Mouse (Mus musculus) forebrain, postnatal 0 days (tissue): ENCODE measurements at regions not wholly inside any gene's neighbourhood (a gene's known extent, or its start where the extent isn't known, plus 50 kb on each side); places are given as distances from the start of the nearest gene placed in this dataset.

Experiments
- ATAC-seq: fragments of 200-750 bp; cut with Nextera tagmentation; 2 replicates; pipeline ENCODE4 v1.8.0; 2017; ENCODE audit warnings: mild to moderate bottlenecking, moderate library complexity
- DNase-seq: peaks from one replicate; pipeline ENCODE4 v3.0.0-alpha.2; 2015
- H3K27ac ChIP-seq: fragments of 300-500 bp; sonication (generic); 2 replicates; pipeline ENCODE4 v1.5.1; 2014; ENCODE audit warnings: low read depth, mild to moderate bottlenecking, antibody characterized with exemption, low read length, moderate library complexity, mixed read lengths
- H3K27me3 ChIP-seq: fragments of 300-500 bp; sonication (generic); 2 replicates; pipeline ENCODE4 v1.6.1; 2014; ENCODE audit warnings: mild to moderate bottlenecking, low read length, mixed read lengths; ENCODE audit not compliant: insufficient read depth
- H3K36me3 ChIP-seq: fragments of 300-500 bp; sonication (generic); 2 replicates; pipeline ENCODE4 v1.6.1; 2014; ENCODE audit warnings: mild to moderate bottlenecking, moderate library complexity; ENCODE audit not compliant: insufficient read depth
- H3K4me1 ChIP-seq: fragments of 300-500 bp; sonication (generic); 2 replicates; pipeline ENCODE4 v1.6.1; 2014; ENCODE audit warnings: antibody characterized with exemption; ENCODE audit not compliant: insufficient read depth
- H3K4me2 ChIP-seq: fragments of 300-500 bp; sonication (generic); 2 replicates; pipeline ENCODE4 v1.6.1; 2014; ENCODE audit warnings: low read depth, mild to moderate bottlenecking, moderate library complexity
- H3K4me3 ChIP-seq: fragments of 300-500 bp; sonication (generic); 2 replicates; pipeline ENCODE4 v1.5.1; 2014; ENCODE audit warnings: low read depth, low read length, mixed read lengths
- H3K9ac ChIP-seq: fragments of 300-500 bp; sonication (generic); 2 replicates; pipeline ENCODE4 v1.6.1; 2014; ENCODE audit warnings: mild to moderate bottlenecking
- H3K9me3 ChIP-seq: fragments of 300-500 bp; sonication (generic); 2 replicates; pipeline ENCODE4 v1.6.1; 2016; ENCODE audit warnings: low read length
- CTCF ChIP-seq: sonication (generic); IDR thresholded peaks from 2 replicates; pipeline ENCODE4 v1.5.1; 2016; ENCODE audit warnings: antibody characterized with exemption, control low read depth, low read depth
- WGBS: fragments of 180-500 bp; shearing (Covaris S2); extraction: QIAGEN DNeasy Blood & Tissue Kit; methylation state at CpG from one replicate; pipeline ENCODE4 v1.1.7; 2014; 5-methylcytosine and 5-hydroxymethylcytosine counted together

DNA sequence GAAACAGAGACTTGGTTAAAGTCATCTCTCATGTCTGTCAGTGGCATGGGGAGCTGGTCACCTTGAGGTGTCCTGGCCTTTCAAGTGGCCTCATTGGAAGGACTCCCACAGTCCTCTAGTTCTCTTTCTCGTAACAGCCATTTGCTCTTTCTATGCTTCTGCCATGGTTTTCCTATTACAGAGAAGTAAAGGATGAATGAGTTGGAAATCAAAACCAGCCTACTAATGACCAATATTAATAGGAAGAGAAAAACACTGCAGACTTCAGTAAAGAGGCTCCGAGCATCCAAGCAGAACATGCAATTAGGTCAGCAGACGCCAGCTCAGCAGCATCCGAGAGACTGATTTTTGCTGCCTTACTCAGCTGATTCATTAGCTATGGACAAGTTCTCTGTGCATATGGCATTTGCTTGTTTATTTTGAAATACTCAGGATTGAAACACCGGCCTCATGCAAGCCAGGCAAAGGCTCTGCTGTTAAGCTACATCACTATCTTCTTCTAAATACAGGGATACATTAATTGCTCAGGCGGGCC, 377.4 kb upstream of the Camk1g start:
- Histone ChIP-seq H3K27ac (no peak overlapping the region), H3K4me3 (no peak overlapping the region), H3K36me3 (no peaks in the 10 kb centered on the region), H3K27me3 (no peaks in the 10 kb centered on the region), H3K9ac (no peak overlapping the region), H3K9me3 (no peaks in the 10 kb centered on the region), H3K4me2 (no peak overlapping the region), H3K4me1 (peaks cover 5% of the 10 kb centered on the region; the same call in 1 of the 2 replicates)
- DNase-seq (no peak), ATAC-seq (no peak)
- WGBS, result 59% methylated on average over 6 of the region's 6 CpGs
- TF ChIP-seq CTCF, result no peak

DNA sequence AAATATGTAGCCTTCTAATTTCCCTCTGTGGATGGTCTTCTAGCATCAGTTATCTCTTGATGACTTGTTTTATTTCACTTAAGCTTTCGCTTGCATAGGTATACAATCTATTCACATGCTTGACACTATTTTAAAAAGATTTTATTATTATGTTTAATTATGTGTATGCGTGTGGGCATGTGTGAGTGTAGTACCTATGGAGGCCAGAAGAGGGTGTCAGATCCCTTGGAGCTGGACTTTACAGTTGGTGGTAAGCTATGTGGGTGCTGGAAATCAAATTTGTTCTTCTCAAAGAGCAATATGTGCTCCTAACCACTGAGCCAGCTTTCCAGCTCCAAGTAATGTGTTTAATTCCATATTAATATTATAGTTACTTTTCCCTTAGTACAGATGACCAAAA, 372.6 kb upstream of the Camk1g start:
- H3K27ac ChIP-seq, result no peak overlapping the region
- no peak for ATAC-seq
- H3K9me3 ChIP-seq, result no peaks in the 10 kb centered on the region
- no peaks in the 10 kb centered on the region for H3K27me3 ChIP-seq
- DNase-seq, result no peak
- no peak overlapping the region for H3K4me2 ChIP-seq
- H3K36me3 ChIP-seq, result no peaks in the 10 kb centered on the region
- no peaks in the 10 kb centered on the region for H3K4me1 ChIP-seq
- H3K9ac ChIP-seq, result no peak overlapping the region
- H3K4me3 ChIP-seq, result no peak overlapping the region
- no peak for TF ChIP-seq CTCF
- WGBS, result 94% methylated on average over 2 of the region's 2 CpGs

DNA sequence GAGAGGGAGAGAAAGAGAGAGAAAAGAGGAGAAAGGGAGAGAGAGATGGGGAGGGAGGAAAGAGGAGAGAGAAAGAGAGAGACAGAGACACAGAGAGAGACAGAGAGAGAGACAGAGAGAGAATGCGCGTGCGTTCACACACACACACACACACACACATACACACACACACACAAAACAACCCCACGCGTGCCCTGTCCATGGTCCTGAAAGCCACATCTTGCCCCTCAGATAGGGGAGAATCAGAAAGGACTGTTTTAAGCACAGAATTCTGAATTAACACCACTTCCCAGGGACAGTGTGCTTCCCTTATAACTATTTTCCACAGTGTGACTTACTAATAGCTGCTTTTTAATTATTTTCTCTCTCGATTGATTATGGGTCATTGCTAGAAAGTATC, 368.7 kb upstream of the Camk1g start:
- Histone ChIP-seq H3K4me1 (0 out of 2 replicates have a peak, but pooled peaks cover 3% of the 10 kb centered on the region), H3K9ac (no peak overlapping the region), H3K27me3 (no peaks in the 10 kb centered on the region), H3K4me3 (no peak overlapping the region), H3K9me3 (no peaks in the 10 kb centered on the region), H3K4me2 (no peak overlapping the region), H3K36me3 (no peaks in the 10 kb centered on the region), H3K27ac (no peak overlapping the region)
- TF ChIP-seq CTCF, result no peak
- DNase-seq (no peak), ATAC-seq (no peak)
- WGBS, result 64% methylated on average over 6 of the region's 6 CpGs

DNA sequence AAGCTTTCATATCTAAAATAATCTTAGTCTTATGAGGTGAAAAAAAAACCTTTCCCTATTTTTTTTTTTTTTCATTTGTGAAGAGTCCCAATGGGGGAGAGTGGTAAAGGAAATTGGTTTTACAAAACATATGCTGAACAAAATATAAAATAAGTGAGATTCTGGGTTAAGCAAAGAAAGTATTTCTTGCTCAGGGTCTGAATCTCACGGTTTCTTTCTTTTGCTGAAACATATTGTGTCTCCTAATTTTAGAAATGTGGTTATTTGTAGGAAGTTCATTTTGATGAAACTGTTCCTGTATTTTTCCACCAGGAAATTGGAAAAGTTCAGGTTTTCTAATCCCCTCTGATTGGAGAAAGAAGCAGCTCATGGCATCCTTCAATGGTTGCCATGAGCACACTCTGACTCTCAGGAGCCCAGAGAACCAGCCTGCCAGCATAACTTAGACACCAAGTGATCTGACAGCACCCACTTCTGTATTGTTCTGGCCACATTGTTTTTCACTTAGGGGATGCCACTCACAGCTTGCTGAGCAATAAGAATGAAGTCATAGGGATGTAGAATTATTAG, 365.9 kb upstream of the Camk1g start:
- no peak overlapping the region for H3K9ac ChIP-seq
- no peak overlapping the region for H3K27ac ChIP-seq
- no peak overlapping the region for H3K4me2 ChIP-seq
- DNase-seq (no peak), ATAC-seq (no peak)
- no peak overlapping the region for H3K4me3 ChIP-seq
- no peaks in the 10 kb centered on the region for H3K27me3 ChIP-seq
- no peak for TF ChIP-seq CTCF
- H3K36me3 ChIP-seq, result no peaks in the 10 kb centered on the region
- H3K9me3 ChIP-seq, result no peaks in the 10 kb centered on the region
- peaks cover 9% of the 10 kb centered on the region; the same call in 1 of the 2 replicates for H3K4me1 ChIP-seq
- WGBS, result 54% methylated on average over 1 of the region's 1 CpGs

DNA sequence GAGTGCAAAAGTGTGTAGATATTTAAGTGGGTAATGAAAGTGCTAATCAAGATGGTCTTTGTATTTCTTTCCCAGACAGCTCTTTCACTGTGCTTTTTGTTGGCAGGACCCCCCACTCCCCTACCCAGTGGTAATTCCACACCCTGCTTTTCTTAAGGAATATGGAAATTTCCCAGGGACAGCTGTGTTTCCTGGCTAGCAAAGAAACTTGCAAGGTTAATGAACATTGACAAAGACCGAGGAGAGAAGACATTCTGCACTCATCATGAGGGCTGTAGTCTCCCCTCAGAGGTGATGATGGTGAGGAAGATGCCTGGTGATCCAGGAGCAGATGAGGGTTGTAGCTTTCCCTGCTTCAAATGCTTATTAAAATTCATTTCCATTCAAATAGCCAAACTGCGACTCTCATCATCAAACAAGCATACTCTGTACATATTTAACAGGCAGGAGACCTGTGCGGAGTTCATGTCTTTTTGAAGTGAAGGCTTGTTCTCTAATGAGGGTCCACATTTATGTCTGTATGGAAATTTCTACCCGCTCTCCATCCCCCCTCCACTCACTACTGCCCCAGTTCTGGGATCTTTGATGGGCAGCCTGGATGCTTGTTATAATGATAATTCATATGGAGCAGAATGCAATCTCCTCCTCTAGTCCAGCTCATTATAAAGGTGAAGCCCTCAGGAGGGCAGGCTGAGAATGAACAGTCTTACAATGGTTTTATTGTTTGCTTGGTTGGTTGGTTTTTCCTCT, 364.1 kb upstream of the Camk1g start:
- WGBS, result 24% methylated on average over 4 of the region's 4 CpGs
- no peak for ATAC-seq

DNA sequence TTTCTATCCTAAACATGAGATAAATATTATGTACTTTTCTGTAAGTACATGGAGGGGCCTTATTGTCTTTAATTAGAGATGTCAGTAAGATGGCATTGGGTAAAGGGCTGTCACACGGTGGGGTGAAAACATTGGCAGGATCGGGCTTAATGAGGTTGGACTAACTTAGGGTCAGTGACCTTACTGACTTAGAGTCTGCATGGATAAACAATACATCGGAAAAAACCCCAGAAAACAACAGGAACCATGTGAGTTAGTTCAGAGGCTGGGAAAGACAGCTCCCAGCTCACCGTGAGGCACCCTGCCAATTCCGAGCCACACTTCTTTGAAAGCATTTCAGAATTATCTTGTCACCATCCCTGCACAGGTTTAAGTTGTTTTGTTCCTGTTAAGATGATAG, 363.3 kb upstream of the Camk1g start:
- Histone ChIP-seq H3K9me3 (no peaks in the 10 kb centered on the region), H3K9ac (no peak overlapping the region), H3K4me3 (no peak overlapping the region), H3K4me2 (no peak overlapping the region), H3K27ac (no peak overlapping the region), H3K4me1 (peaks cover 9% of the 10 kb centered on the region; the same call in 1 of the 2 replicates), H3K36me3 (no peaks in the 10 kb centered on the region), H3K27me3 (no peaks in the 10 kb centered on the region)
- no peak for TF ChIP-seq CTCF
- WGBS, result 3% methylated on average over 5 of the region's 5 CpGs
- no peak for ATAC-seq
- no peak for DNase-seq

More for the DNA sequence above, 364.1 kb upstream of the Camk1g start:
- Histone ChIP-seq H3K9ac (no peak overlapping the region), H3K9me3 (no peaks in the 10 kb centered on the region), H3K4me3 (no peak overlapping the region), H3K27me3 (no peaks in the 10 kb centered on the region), H3K36me3 (no peaks in the 10 kb centered on the region), H3K4me1 (peaks cover 9% of the 10 kb centered on the region; the same call in 1 of the 2 replicates), H3K27ac (no peak overlapping the region), H3K4me2 (no peak overlapping the region)
- TF ChIP-seq CTCF, result no peak
- no peak for DNase-seq

DNA sequence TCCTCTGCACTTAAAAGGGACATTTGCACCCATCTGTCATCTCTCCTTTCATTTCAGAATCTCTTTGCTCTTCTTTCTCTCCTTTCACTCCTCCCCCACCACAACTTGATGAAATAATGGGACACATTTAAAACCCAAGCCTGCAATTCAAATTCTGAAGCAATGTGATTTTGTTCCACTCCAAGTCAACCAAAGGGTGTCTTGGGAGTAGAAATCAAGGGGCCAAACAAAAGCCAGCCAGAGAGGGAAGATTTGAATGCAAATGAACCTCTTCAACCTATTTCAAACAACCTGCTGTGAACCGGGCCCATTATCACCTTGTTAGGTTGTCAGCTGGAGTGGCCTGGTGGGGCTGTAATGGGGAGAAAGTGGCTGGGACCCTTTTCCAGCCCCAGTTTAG, 362.0 kb upstream of the Camk1g start:
- H3K9ac ChIP-seq, result no peak overlapping the region
- H3K27me3 ChIP-seq, result no peaks in the 10 kb centered on the region
- H3K4me3 ChIP-seq, result no peak overlapping the region
- 5% methylated on average over 1 of the region's 1 CpGs for WGBS
- peaks cover 9% of the 10 kb centered on the region; the same call in 1 of the 2 replicates for H3K4me1 ChIP-seq
- no peak overlapping the region for H3K27ac ChIP-seq
- no peak for TF ChIP-seq CTCF
- H3K4me2 ChIP-seq, result no peak overlapping the region
- no peak for DNase-seq
- H3K9me3 ChIP-seq, result no peaks in the 10 kb centered on the region
- ATAC-seq, result no peak
- H3K36me3 ChIP-seq, result no peaks in the 10 kb centered on the region
